Mouse (Mus musculus): ENCODE measurements at regions not wholly inside any gene's neighbourhood (a gene's known extent, or its start where the extent isn't known, plus 50 kb on each side); places are given as distances from the start of the nearest gene placed in this dataset.

DNA sequence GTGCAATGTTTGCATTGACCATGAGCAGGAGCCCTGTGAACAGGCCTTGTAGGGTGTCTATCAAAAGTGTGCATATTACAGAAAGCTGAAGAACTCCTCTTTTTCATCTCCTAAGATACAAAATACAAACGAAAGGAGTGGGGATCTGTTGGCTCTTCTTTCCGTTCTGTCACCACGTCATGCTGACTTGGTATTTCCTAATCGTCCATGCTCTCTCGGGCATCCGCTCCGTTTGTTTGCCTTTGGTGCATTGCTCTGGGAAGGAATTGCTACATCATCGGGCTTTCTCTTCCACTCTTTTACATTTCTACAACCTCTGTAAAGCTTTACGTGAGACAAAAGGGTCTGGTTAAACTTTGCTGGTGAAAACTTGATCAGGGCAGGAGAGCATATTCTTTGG, 581.2 kb upstream of the Nr5a2 start:
- DNase-seq (ENCODE audit: low spot score) (no peak), ATAC-seq (ENCODE audit: low FRiP score, low read depth) (no peak)
- no peaks in the 10 kb centered on the region for H3K9me3 ChIP-seq (ENCODE audit: control insufficient read depth, low read length)
- no peaks in the 10 kb centered on the region for H3K36me3 ChIP-seq (ENCODE audit: control insufficient read depth, insufficient read depth, low read length)
- no peak overlapping the region for H3K9ac ChIP-seq (ENCODE audit: low read depth, low read length, severe bottlenecking)
- H3K27ac ChIP-seq (replicated peaks; ENCODE audit: low read depth, low read length), result no peak overlapping the region
- peaks cover 10% of the 10 kb centered on the region for H3K4me1 ChIP-seq (ENCODE audit: control insufficient read depth, insufficient read depth, low read length)
- 86% methylated on average over 9 of the region's 9 CpGs for WGBS
- no peak overlapping the region for H3K4me3 ChIP-seq (replicated peaks; ENCODE audit: low read length)
- no peak for TF ChIP-seq POLR2A (IDR thresholded peaks at IDR 0.05; ENCODE audit: borderline replicate concordance, extremely low read depth, insufficient read depth, insufficient read length)
- no peak overlapping the region for H3K4me2 ChIP-seq (replicated peaks; ENCODE audit: low read depth, low read length, severe bottlenecking)
- no peaks in the 10 kb centered on the region for H3K27me3 ChIP-seq (ENCODE audit: control insufficient read depth, insufficient read depth, low read length)

GRCm38 (mm10) chr1:137539424-137540116, 579.3 kb upstream of the Nr5a2 start:
- no peak overlapping the region for H3K4me3 ChIP-seq (replicated peaks; ENCODE audit: low read length)
- H3K36me3 ChIP-seq (ENCODE audit: control insufficient read depth, insufficient read depth, low read length), result no peaks in the 10 kb centered on the region
- WGBS, result 20% methylated on average over 12 of the region's 12 CpGs
- no peak overlapping the region for H3K9ac ChIP-seq (ENCODE audit: low read depth, low read length, severe bottlenecking)
- H3K27me3 ChIP-seq (ENCODE audit: control insufficient read depth, insufficient read depth, low read length), result no peaks in the 10 kb centered on the region
- peaks cover 10% of the 10 kb centered on the region for H3K4me1 ChIP-seq (ENCODE audit: control insufficient read depth, insufficient read depth, low read length)
- H3K4me2 ChIP-seq (replicated peaks; ENCODE audit: low read depth, low read length, severe bottlenecking), result no peak overlapping the region
- TF ChIP-seq POLR2A (IDR thresholded peaks at IDR 0.05; ENCODE audit: borderline replicate concordance, extremely low read depth, insufficient read depth, insufficient read length), result no peak
- ATAC-seq (ENCODE audit: low FRiP score, low read depth) (peak; percentile 57), DNase-seq (ENCODE audit: low spot score) (peak; percentile 47)
- H3K27ac ChIP-seq (replicated peaks; ENCODE audit: low read depth, low read length), result peak overlapping the region; percentile 65
- no peaks in the 10 kb centered on the region for H3K9me3 ChIP-seq (ENCODE audit: control insufficient read depth, low read length)

DNA sequence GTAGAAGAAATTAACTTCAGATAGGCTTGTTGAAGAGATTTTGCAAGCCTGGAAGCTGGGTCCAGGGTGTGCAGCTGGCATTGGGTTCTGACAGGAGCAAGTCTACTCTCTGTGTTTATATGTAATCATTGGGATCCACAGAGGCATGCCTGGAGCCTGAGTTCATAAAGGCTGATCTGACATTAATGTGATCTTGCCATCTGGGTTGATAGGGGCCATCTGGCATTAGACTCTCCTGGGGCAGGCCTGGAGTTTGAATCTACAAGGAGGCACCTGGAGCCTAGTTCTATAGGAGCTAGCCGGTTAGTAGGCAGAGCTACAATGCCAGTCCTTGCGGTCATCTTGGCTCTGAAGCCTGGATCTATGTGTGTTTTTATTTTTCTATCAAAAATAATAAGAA, 554.5 kb upstream of the Nr5a2 start:
- no peak for ATAC-seq (ENCODE audit: low FRiP score, low read depth)

GRCm38 (mm10) chr1:137503704-137504422, 543.6 kb upstream of the Nr5a2 start:
- no peak overlapping the region for H3K4me3 ChIP-seq (replicated peaks; ENCODE audit: low read length)
- H3K9me3 ChIP-seq (ENCODE audit: control insufficient read depth, low read length), result no peaks in the 10 kb centered on the region
- TF ChIP-seq POLR2A (IDR thresholded peaks at IDR 0.05; ENCODE audit: borderline replicate concordance, extremely low read depth, insufficient read depth, insufficient read length), result no peak
- no peak for ATAC-seq (ENCODE audit: low FRiP score, low read depth)
- H3K36me3 ChIP-seq (ENCODE audit: control insufficient read depth, insufficient read depth, low read length), result no peaks in the 10 kb centered on the region
- H3K4me1 ChIP-seq (ENCODE audit: control insufficient read depth, insufficient read depth, low read length), result no peaks in the 10 kb centered on the region
- no peaks in the 10 kb centered on the region for H3K27me3 ChIP-seq (ENCODE audit: control insufficient read depth, insufficient read depth, low read length)
- DNase-seq (ENCODE audit: low spot score), result no peak
- WGBS, result 52% methylated on average over 8 of the region's 8 CpGs
- no peak overlapping the region for H3K9ac ChIP-seq (ENCODE audit: low read depth, low read length, severe bottlenecking)
- no peak overlapping the region for H3K27ac ChIP-seq (replicated peaks; ENCODE audit: low read depth, low read length)
- no peak overlapping the region for H3K4me2 ChIP-seq (replicated peaks; ENCODE audit: low read depth, low read length, severe bottlenecking)

More for the DNA sequence above, 554.5 kb upstream of the Nr5a2 start:
- H3K4me3 ChIP-seq (replicated peaks; ENCODE audit: low read length), result no peak overlapping the region
- no peaks in the 10 kb centered on the region for H3K4me1 ChIP-seq (ENCODE audit: control insufficient read depth, insufficient read depth, low read length)
- H3K9ac ChIP-seq (ENCODE audit: low read depth, low read length, severe bottlenecking), result no peak overlapping the region
- 73% methylated on average over 2 of the region's 2 CpGs for WGBS
- no peaks in the 10 kb centered on the region for H3K36me3 ChIP-seq (ENCODE audit: control insufficient read depth, insufficient read depth, low read length)
- TF ChIP-seq POLR2A (IDR thresholded peaks at IDR 0.05; ENCODE audit: borderline replicate concordance, extremely low read depth, insufficient read depth, insufficient read length), result no peak
- H3K4me2 ChIP-seq (replicated peaks; ENCODE audit: low read depth, low read length, severe bottlenecking), result no peak overlapping the region
- no peaks in the 10 kb centered on the region for H3K9me3 ChIP-seq (ENCODE audit: control insufficient read depth, low read length)
- no peaks in the 10 kb centered on the region for H3K27me3 ChIP-seq (ENCODE audit: control insufficient read depth, insufficient read depth, low read length)
- H3K27ac ChIP-seq (replicated peaks; ENCODE audit: low read depth, low read length), result no peak overlapping the region
- DNase-seq (ENCODE audit: low spot score), result no peak

DNA sequence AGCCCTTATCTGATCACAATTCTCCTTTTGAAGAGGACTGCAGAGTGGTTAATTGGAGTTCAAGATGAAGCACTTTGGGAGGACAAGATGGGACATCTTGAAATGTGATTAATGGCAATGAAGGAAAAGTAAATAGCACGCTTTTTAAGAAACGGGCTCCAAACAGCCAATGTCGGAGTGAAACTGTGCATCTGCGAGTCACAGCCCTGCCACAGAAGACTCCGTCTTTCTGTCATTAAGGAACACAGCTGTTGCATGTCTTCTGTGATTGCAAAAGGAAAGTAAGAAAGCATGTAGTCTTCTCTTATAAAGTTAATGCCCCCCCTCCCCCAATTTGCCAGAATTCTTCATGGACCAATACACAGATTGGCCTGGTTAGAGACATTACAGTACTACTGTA, 528.0 kb upstream of the Nr5a2 start:
- H3K4me2 ChIP-seq (replicated peaks; ENCODE audit: low read depth, low read length, severe bottlenecking), result no peak overlapping the region
- no peak for ATAC-seq (ENCODE audit: low FRiP score, low read depth)

More for the DNA sequence above, 528.0 kb upstream of the Nr5a2 start:
- Histone ChIP-seq H3K4me3 (replicated peaks; ENCODE audit: low read length) (no peak overlapping the region), H3K9me3 (ENCODE audit: control insufficient read depth, low read length) (no peaks in the 10 kb centered on the region), H3K27me3 (ENCODE audit: control insufficient read depth, insufficient read depth, low read length) (no peaks in the 10 kb centered on the region), H3K36me3 (ENCODE audit: control insufficient read depth, insufficient read depth, low read length) (no peaks in the 10 kb centered on the region), H3K9ac (ENCODE audit: low read depth, low read length, severe bottlenecking) (no peak overlapping the region), H3K27ac (replicated peaks; ENCODE audit: low read depth, low read length) (no peak overlapping the region), H3K4me1 (ENCODE audit: control insufficient read depth, insufficient read depth, low read length) (no peaks in the 10 kb centered on the region; the same call in 1 of the 2 replicates)
- no peak for TF ChIP-seq POLR2A (IDR thresholded peaks at IDR 0.05; ENCODE audit: borderline replicate concordance, extremely low read depth, insufficient read depth, insufficient read length)
- no peak for DNase-seq (ENCODE audit: low spot score)
- 75% methylated on average over 5 of the region's 5 CpGs for WGBS

Measured in limb, embryonic 14.5 days (tissue).